Mouse (Mus musculus): ENCODE measurements around the gene Tnfsf15.

The Tnfsf15 gene

GRCm38 (mm10) chr4:63684412-63685252 is 60.3 kb downstream of the Tnfsf15 start:
- DNase-seq (ENCODE audit: low read depth), result no peak

GRCm38 (mm10) chr4:63683716-63684115 is 61.2 kb downstream of the Tnfsf15 start:
- DNase-seq (ENCODE audit: low read depth), result no peak

- DNase-seq (ENCODE audit: low read depth), result no peak
Observed at GRCm38 (mm10) chr4:63683056-63683455, 61.9 kb downstream of the Tnfsf15 start.

GRCm38 (mm10) chr4:63682441-63682840 is 62.5 kb downstream of the Tnfsf15 start:
- no peak for DNase-seq (ENCODE audit: low read depth)

GRCm38 (mm10) chr4:63681557-63681956 is 63.4 kb downstream of the Tnfsf15 start:
- no peak for DNase-seq (ENCODE audit: low read depth)
